Mouse (Mus musculus) forebrain, embryonic 13.5 days (tissue): ENCODE results near the gene Fam193a. TPM values are rescaled to one million over a fixed set of nuclear protein-coding genes. Genes with fewer than 3 reads are reported as not detected.
A peak's percentile ranks its signal among the peaks of the same experiment; 100 is the strongest.

Source experiments
- ATAC-seq: fragments of 200-750 bp; cut with Nextera tagmentation; 2 replicates; pipeline ENCODE4 v1.8.0; 2017
- H3K27ac ChIP-seq: fragments of 300-500 bp; sonication (generic); 2 replicates; pipeline ENCODE4 v1.5.1; 2015; ENCODE audit warnings: inconsistent platforms, mild to moderate bottlenecking, moderate library complexity
- H3K27me3 ChIP-seq: fragments of 300-500 bp; sonication (generic); 2 replicates; pipeline ENCODE4 v1.6.1; 2015; ENCODE audit warnings: mild to moderate bottlenecking, inconsistent platforms
- H3K36me3 ChIP-seq: fragments of 300-500 bp; sonication (generic); 2 replicates; pipeline ENCODE4 v1.6.1; 2015; ENCODE audit warnings: mild to moderate bottlenecking, inconsistent platforms; ENCODE audit not compliant: poor library complexity, severe bottlenecking
- H3K4me1 ChIP-seq: fragments of 300-500 bp; sonication (generic); 2 replicates; pipeline ENCODE4 v1.6.1; 2015; ENCODE audit warnings: inconsistent platforms
- H3K4me2 ChIP-seq: fragments of 300-500 bp; sonication (generic); 2 replicates; pipeline ENCODE4 v1.6.1; 2015; ENCODE audit warnings: inconsistent platforms, mild to moderate bottlenecking, moderate library complexity
- H3K4me3 ChIP-seq: fragments of 300-500 bp; sonication (generic); 2 replicates; pipeline ENCODE4 v1.5.1; 2015; ENCODE audit warnings: mild to moderate bottlenecking, inconsistent platforms
- H3K9ac ChIP-seq: fragments of 300-500 bp; sonication (generic); 2 replicates; pipeline ENCODE4 v1.6.1; 2015; ENCODE audit warnings: mild to moderate bottlenecking, inconsistent platforms
- H3K9me3 ChIP-seq: fragments of 300-500 bp; sonication (generic); replicated peaks from 2 replicates; pipeline ENCODE4 v1.6.1; 2016; ENCODE audit warnings: inconsistent platforms
- WGBS: fragments of 180-500 bp; shearing (Covaris S2); methylation state at CpG from one replicate; pipeline ENCODE4 v1.1.7; 2015; 5-methylcytosine and 5-hydroxymethylcytosine counted together
- polyA plus RNA-seq: library from polyadenylated mRNA; unstranded; fragments of >200 nt; fragmentation: Nextera tagmentation; extraction: Ambion mirVana; gene quantifications from 2 replicates; pipeline ENCODE4 v1.2.1, GENCODE M21; 2015

The Fam193a gene
- 19.0 and 19.3 TPM in 2 replicates for polyA plus RNA-seq

- ATAC-seq: peak; percentile 100
- Histone ChIP-seq H3K4me1 (peaks cover 26% of the 10 kb centered on the region), H3K36me3 (peaks cover 7% of the 10 kb centered on the region; the same call in 1 of the 2 replicates), H3K27ac (peak within 1 kb of the TSS; percentile 85), H3K4me2 (peak within 1 kb of the TSS; percentile 74), H3K4me3 (peak within 1 kb of the TSS; percentile 96), H3K9ac (peak within 1 kb of the TSS; percentile 97), H3K9me3 (no peaks in the 10 kb centered on the region), H3K27me3 (no peaks in the 10 kb centered on the region)
- under 1% methylated on average over 51 of the region's 64 CpGs for WGBS
Observed at GRCm38 (mm10) chr5:34369341-34370021, at the start of gene Fam193a. Gene Fam193a, plus strand, starts transcription at chr5:34369933.

GRCm38 (mm10) chr5:34321236-34321635 lies 48.5 kb upstream of the Fam193a start:
- H3K9me3 ChIP-seq: no peaks in the 10 kb centered on the region
- no peak overlapping the region for H3K27ac ChIP-seq
- H3K36me3 ChIP-seq: no peaks in the 10 kb centered on the region
- WGBS: 87% methylated on average over 4 of the region's 4 CpGs
- peaks cover 3% of the 10 kb centered on the region for H3K4me1 ChIP-seq
- no peak overlapping the region for H3K9ac ChIP-seq
- H3K4me2 ChIP-seq: no peak overlapping the region
- ATAC-seq: no peak
- no peaks in the 10 kb centered on the region for H3K27me3 ChIP-seq
- no peak overlapping the region for H3K4me3 ChIP-seq

GRCm38 (mm10) chr5:34325286-34325685 lies 44.4 kb upstream of the Fam193a start:
- Histone ChIP-seq H3K4me3 (no peak overlapping the region), H3K4me2 (no peak overlapping the region), H3K27ac (no peak overlapping the region), H3K36me3 (no peaks in the 10 kb centered on the region), H3K4me1 (peaks cover 14% of the 10 kb centered on the region), H3K9ac (no peak overlapping the region), H3K27me3 (no peaks in the 10 kb centered on the region), H3K9me3 (no peaks in the 10 kb centered on the region)
- ATAC-seq: no peak

GRCm38 (mm10) chr5:34326249-34326691 lies 43.5 kb upstream of the Fam193a start:
- Histone ChIP-seq H3K9ac (no peak overlapping the region), H3K27me3 (no peaks in the 10 kb centered on the region), H3K9me3 (no peaks in the 10 kb centered on the region), H3K36me3 (no peaks in the 10 kb centered on the region), H3K27ac (no peak overlapping the region), H3K4me2 (peak overlapping the region; percentile 57), H3K4me3 (no peak overlapping the region), H3K4me1 (peaks cover 14% of the 10 kb centered on the region)
- WGBS: 23% methylated on average over 4 of the region's 4 CpGs
- ATAC-seq: no peak

GRCm38 (mm10) chr5:34326875-34327576 lies 42.7 kb upstream of the Fam193a start:
- H3K27ac ChIP-seq: no peak overlapping the region

GRCm38 (mm10) chr5:34330136-34330535 lies 39.6 kb upstream of the Fam193a start:
- Histone ChIP-seq H3K27ac (no peak overlapping the region), H3K36me3 (no peaks in the 10 kb centered on the region), H3K4me2 (no peak overlapping the region), H3K9ac (no peak overlapping the region), H3K4me1 (peaks cover 14% of the 10 kb centered on the region), H3K27me3 (no peaks in the 10 kb centered on the region), H3K4me3 (no peak overlapping the region), H3K9me3 (no peaks in the 10 kb centered on the region)
- no peak for ATAC-seq
- 89% methylated on average over 2 of the region's 2 CpGs for WGBS

More at GRCm38 (mm10) chr5:34326875-34327576, 42.7 kb upstream of the Fam193a start:
- H3K4me1 ChIP-seq: peaks cover 14% of the 10 kb centered on the region
- H3K4me3 ChIP-seq: peak overlapping the region; percentile 33
- no peaks in the 10 kb centered on the region for H3K9me3 ChIP-seq
- ATAC-seq: 0 out of 2 replicates have a peak, but pooled peaks have one; percentile 63
- peak overlapping the region; percentile 60 for H3K9ac ChIP-seq
- peak overlapping the region; percentile 57 for H3K4me2 ChIP-seq
- 14% methylated on average over 31 of the region's 31 CpGs for WGBS
- H3K27me3 ChIP-seq: no peaks in the 10 kb centered on the region
- H3K36me3 ChIP-seq: no peaks in the 10 kb centered on the region

GRCm38 (mm10) chr5:34334081-34334480 lies 35.7 kb upstream of the Fam193a start:
- Histone ChIP-seq H3K4me1 (peaks cover 23% of the 10 kb centered on the region), H3K4me2 (no peak overlapping the region), H3K36me3 (peaks cover 6% of the 10 kb centered on the region; the same call in 1 of the 2 replicates), H3K9ac (no peak overlapping the region), H3K4me3 (no peak overlapping the region), H3K9me3 (no peaks in the 10 kb centered on the region), H3K27ac (no peak overlapping the region), H3K27me3 (no peaks in the 10 kb centered on the region)
- no peak for ATAC-seq
- WGBS: 91% methylated on average over 1 of the region's 1 CpGs

GRCm38 (mm10) chr5:34335539-34336096 lies 34.1 kb upstream of the Fam193a start:
- Histone ChIP-seq H3K27ac (peak overlapping the region; percentile 63), H3K4me2 (peak overlapping the region; percentile 71), H3K9ac (peak overlapping the region; percentile 89), H3K27me3 (no peaks in the 10 kb centered on the region), H3K4me1 (peaks cover 26% of the 10 kb centered on the region), H3K9me3 (no peaks in the 10 kb centered on the region), H3K4me3 (peak overlapping the region; percentile 96), H3K36me3 (peaks cover 6% of the 10 kb centered on the region; the same call in 1 of the 2 replicates)
- WGBS: 3% methylated on average over 21 of the region's 21 CpGs
- peak; percentile 68 for ATAC-seq

- Histone ChIP-seq H3K9me3 (no peaks in the 10 kb centered on the region), H3K4me1 (peaks cover 26% of the 10 kb centered on the region), H3K4me3 (peak within 1 kb of the TSS; percentile 96), H3K9ac (peak within 1 kb of the TSS; percentile 98), H3K36me3 (peaks cover 6% of the 10 kb centered on the region; the same call in 1 of the 2 replicates), H3K4me2 (peak within 1 kb of the TSS; percentile 74), H3K27me3 (no peaks in the 10 kb centered on the region), H3K27ac (peak within 1 kb of the TSS; percentile 93)
- ATAC-seq: peak; percentile 98
- WGBS: under 1% methylated on average over 65 of the region's 67 CpGs
Observed at GRCm38 (mm10) chr5:34336097-34336774, 33.5 kb upstream of the Fam193a start, which contains the start of gene Rnf4. Gene Rnf4, plus strand, starts transcription at chr5:34336289.

- Histone ChIP-seq H3K4me2 (peak overlapping the region; percentile 74), H3K4me1 (peaks cover 26% of the 10 kb centered on the region), H3K36me3 (peaks cover 6% of the 10 kb centered on the region; the same call in 1 of the 2 replicates), H3K9ac (peak overlapping the region; percentile 98), H3K27me3 (no peaks in the 10 kb centered on the region), H3K27ac (peak overlapping the region; percentile 93), H3K4me3 (peak overlapping the region; percentile 96), H3K9me3 (no peaks in the 10 kb centered on the region)
- ATAC-seq: peak; percentile 44; the same call in 1 of the 2 replicates
- under 1% methylated on average over 42 of the region's 42 CpGs for whole genome bisulfite sequencing
Observed at GRCm38 (mm10) chr5:34336775-34337450, 32.8 kb upstream of the Fam193a start.

GRCm38 (mm10) chr5:34340246-34340645 lies 29.5 kb upstream of the Fam193a start:
- Histone ChIP-seq H3K36me3 (peaks cover 25% of the 10 kb centered on the region), H3K27ac (no peak overlapping the region), H3K4me2 (no peak overlapping the region), H3K9ac (no peak overlapping the region), H3K9me3 (no peaks in the 10 kb centered on the region), H3K4me3 (no peak overlapping the region), H3K27me3 (no peaks in the 10 kb centered on the region), H3K4me1 (peaks cover 24% of the 10 kb centered on the region)
- 91% methylated on average over 6 of the region's 6 CpGs for WGBS
- ATAC-seq: no peak
